Mouse (Mus musculus) lung, adult 2 months (tissue): ENCODE results near the gene Fads2.

Experiments
- CTCF ChIP-seq: fragments of 200-500 bp; IDR thresholded peaks from 2 replicates; pipeline ENCODE4 v1.5.1; 2011; ENCODE audit warnings: mild to moderate bottlenecking, low read length, control low read depth; ENCODE audit not compliant: insufficient read depth
- POLR2A ChIP-seq: fragments of 200-500 bp; IDR thresholded peaks from 2 replicates; pipeline ENCODE4 v1.6.1; 2011; ENCODE audit warnings: low read depth, mild to moderate bottlenecking, control low read depth, low read length, borderline replicate concordance; ENCODE audit errors: extremely low read depth

DNA sequence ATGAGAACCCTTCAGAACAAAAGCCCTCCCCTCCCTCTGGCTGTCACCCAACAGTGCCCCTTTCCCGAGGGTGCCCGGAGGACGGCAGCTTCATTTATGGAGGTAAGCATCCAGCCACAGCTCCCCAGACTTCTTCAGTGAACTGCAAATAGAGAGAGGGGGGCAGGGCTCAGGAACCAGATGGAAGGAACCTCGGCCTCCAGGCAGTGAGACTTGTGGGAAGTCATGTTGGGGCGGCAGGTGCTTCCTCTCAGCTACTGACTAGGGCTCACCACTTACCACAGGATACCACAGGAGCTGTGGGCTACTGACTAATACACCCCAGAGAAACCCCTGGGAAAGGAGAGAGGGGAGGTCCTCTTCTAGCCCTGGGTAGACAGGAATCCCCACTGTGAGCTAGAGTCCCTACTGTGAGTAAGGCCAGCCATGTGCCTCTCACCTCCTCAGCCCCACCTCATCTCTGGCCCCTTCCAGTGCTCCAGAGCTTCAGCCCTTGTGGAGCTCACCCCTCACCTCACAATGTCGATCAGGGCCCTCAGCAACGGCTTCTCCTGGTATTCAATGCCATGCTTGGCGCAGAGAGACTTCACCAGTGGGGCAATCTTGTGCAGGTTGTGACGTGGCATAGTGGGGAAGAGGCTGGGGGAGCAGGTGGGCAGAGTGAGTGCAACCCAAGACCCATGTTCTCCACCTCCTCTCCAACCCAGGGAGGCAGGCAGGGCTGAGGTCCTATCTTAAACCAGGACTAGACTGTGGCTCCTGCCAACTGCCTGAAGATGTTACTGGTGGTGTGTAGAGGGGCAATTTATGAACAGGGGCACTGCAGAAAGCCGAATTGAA, 37.2 kb downstream of the Fads2 start:
- TF ChIP-seq CTCF (no peak), POLR2A (no peak)
